Mouse (Mus musculus) thymus, adult 2 months (tissue): ENCODE data around the gene Gm48551. TPM values are rescaled to one million over a fixed set of nuclear protein-coding genes. Genes with fewer than 3 reads are reported as not detected.

Source experiments
- DNase-seq: peaks from one replicate; pipeline ENCODE4 v3.0.0; 2021
- H3K27ac ChIP-seq: fragments of 200-500 bp; 2 replicates; pipeline ENCODE4 v1.5.1; 2012; ENCODE audit warnings: low read length, control low read depth; ENCODE audit not compliant: control insufficient read depth, insufficient read depth
- H3K27me3 ChIP-seq: fragments of 200-500 bp; 2 replicates; pipeline ENCODE4 v1.6.1; 2012; ENCODE audit warnings: mild to moderate bottlenecking, low read length, moderate library complexity, mixed read lengths; ENCODE audit not compliant: control insufficient read depth, insufficient read depth
- H3K36me3 ChIP-seq: fragments of 200-500 bp; 2 replicates; pipeline ENCODE4 v1.6.1; 2012; ENCODE audit warnings: mild to moderate bottlenecking, low read length, moderate library complexity; ENCODE audit not compliant: control insufficient read depth, insufficient read depth
- H3K4me1 ChIP-seq: fragments of 200-500 bp; replicated peaks from 2 replicates; pipeline ENCODE4 v1.6.1; 2012; ENCODE audit warnings: low read length; ENCODE audit not compliant: control insufficient read depth, insufficient read depth
- H3K4me3 ChIP-seq: fragments of 200-500 bp; 2 replicates; pipeline ENCODE4 v1.5.1; 2012; ENCODE audit warnings: mild to moderate bottlenecking, low read length, control low read depth, moderate library complexity; ENCODE audit not compliant: control insufficient read depth, insufficient read depth
- CTCF ChIP-seq: fragments of 200-500 bp; IDR thresholded peaks from 2 replicates; pipeline ENCODE4 v1.5.1; 2012; ENCODE audit warnings: mild to moderate bottlenecking, control low read depth, low read length, moderate library complexity, borderline replicate concordance; ENCODE audit not compliant: control insufficient read depth, poor library complexity, insufficient read depth; ENCODE audit errors: extremely low read depth
- POLR2A ChIP-seq: fragments of 200-500 bp; IDR thresholded peaks from 2 replicates; pipeline ENCODE4 v1.6.1; 2012; ENCODE audit warnings: mild to moderate bottlenecking, low read length, control low read depth, moderate library complexity; ENCODE audit not compliant: control insufficient read depth, poor library complexity, insufficient read depth; ENCODE audit errors: extremely low read depth
- WGBS: fragments of 180-500 bp; shearing (Covaris S2); methylation state at CpG from one replicate; pipeline ENCODE4 v1.1.7; 2018; 5-methylcytosine and 5-hydroxymethylcytosine counted together
- polyA plus RNA-seq: library from polyadenylated mRNA; depleted of rRNA; stranded (reverse); fragments of >200 nt; gene quantifications from 2 replicates; pipeline ENCODE4 v1.2.3, GENCODE M21; 2012

Gene Gm48551
- polyA plus RNA-seq, 1 experiment: 5.3 TPM

GRCm38 (mm10) chr10:81385603-81386306, 1.5 kb downstream of the Gm48551 start:
- Histone ChIP-seq H3K27me3 (no peaks in the 10 kb centered on the region), H3K36me3 (peaks cover 10% of the 10 kb centered on the region), H3K4me1 (peaks cover 21% of the 10 kb centered on the region), H3K4me3 (no peak overlapping the region), H3K27ac (no peak overlapping the region)
- WGBS: 87% methylated on average over 22 of the region's 22 CpGs
- no peak for TF ChIP-seq POLR2A
- no peak for TF ChIP-seq CTCF
- no peak for DNase-seq

DNA sequence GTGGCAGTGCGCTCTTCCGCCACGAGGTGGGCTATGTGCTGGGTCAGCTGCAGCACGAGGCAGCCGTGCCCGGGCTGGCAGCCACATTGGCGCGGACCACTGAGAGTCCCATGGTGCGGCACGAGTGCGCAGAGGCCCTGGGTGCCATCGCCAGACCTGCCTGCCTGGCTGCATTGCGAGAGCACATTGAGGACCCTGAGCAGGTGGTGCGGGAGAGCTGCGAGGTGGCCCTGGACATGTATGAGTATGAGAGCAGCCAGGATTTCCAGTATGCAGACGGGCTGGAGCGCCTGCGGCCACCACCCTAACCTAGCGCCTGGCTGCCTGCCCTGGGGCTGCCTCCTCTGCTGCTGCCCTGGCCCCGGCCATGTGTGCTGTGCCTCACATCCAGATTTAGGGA, 3.5 kb downstream of the Gm48551 start:
- no peaks in the 10 kb centered on the region for H3K27me3 ChIP-seq
- no peak overlapping the region for H3K27ac ChIP-seq
- WGBS: 98% methylated on average over 20 of the region's 20 CpGs
- H3K4me1 ChIP-seq: peaks cover 16% of the 10 kb centered on the region
- TF ChIP-seq CTCF (no peak), POLR2A (no peak)
- DNase-seq: no peak
- no peak overlapping the region for H3K4me3 ChIP-seq
- H3K36me3 ChIP-seq: peaks cover 10% of the 10 kb centered on the region

GRCm38 (mm10) chr10:81388505-81389055, 4.3 kb downstream of the Gm48551 start, which contains the start of gene Gm48552:
Gm48552 (plus strand) TSS chr10:81389005.
- 93% methylated on average over 5 of the region's 5 CpGs for WGBS
- H3K27ac ChIP-seq: no peak within 1 kb of the TSS
- peaks cover 24% of the 10 kb centered on the region for H3K4me1 ChIP-seq
- H3K36me3 ChIP-seq: peaks cover 10% of the 10 kb centered on the region
- DNase-seq: no peak
- no peak within 1 kb of the TSS for H3K4me3 ChIP-seq
- no peaks in the 10 kb centered on the region for H3K27me3 ChIP-seq
- TF ChIP-seq POLR2A (no peak), CTCF (no peak)

DNA sequence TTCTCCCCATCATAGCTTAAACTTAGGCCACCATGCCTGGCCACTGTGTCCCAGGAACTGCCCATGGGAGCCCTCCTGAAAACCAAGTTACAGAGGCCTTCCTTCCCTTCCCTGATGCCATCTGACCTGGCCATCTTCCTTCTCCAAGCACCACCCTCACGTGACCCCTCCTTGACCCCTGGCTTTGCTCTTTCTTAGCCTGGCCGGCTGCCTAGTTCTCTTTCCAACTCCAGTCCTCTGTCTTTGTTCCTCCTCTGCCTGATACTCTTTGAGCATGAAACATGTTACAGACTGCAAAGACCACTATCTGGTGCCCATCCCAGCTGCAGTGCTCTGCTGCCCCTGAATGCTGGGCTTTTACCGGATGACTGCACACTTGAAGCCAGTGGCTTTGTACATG, 5.1 kb downstream of the Gm48551 start:
- TF ChIP-seq POLR2A (no peak), CTCF (no peak)
- H3K27ac ChIP-seq: no peak overlapping the region
- WGBS: 97% methylated on average over 3 of the region's 3 CpGs
- no peak overlapping the region for H3K4me3 ChIP-seq
- peaks cover 10% of the 10 kb centered on the region for H3K36me3 ChIP-seq
- no peaks in the 10 kb centered on the region for H3K27me3 ChIP-seq
- no peak for DNase-seq
- H3K4me1 ChIP-seq: peaks cover 30% of the 10 kb centered on the region

GRCm38 (mm10) chr10:81389801-81390677, 5.8 kb downstream of the Gm48551 start:
- 67% methylated on average over 23 of the region's 23 CpGs for WGBS
- peaks cover 10% of the 10 kb centered on the region for H3K36me3 ChIP-seq
- TF ChIP-seq POLR2A: no peak
- TF ChIP-seq CTCF: peak; percentile 85; the same call in 1 of the 2 replicates
- H3K4me3 ChIP-seq: no peak overlapping the region
- no peak overlapping the region for H3K27ac ChIP-seq
- H3K27me3 ChIP-seq: no peaks in the 10 kb centered on the region
- H3K4me1 ChIP-seq: peaks cover 24% of the 10 kb centered on the region
- DNase-seq: peak; percentile 76

- H3K27me3 ChIP-seq: no peaks in the 10 kb centered on the region
- WGBS: 95% methylated on average over 13 of the region's 13 CpGs
- no peak overlapping the region for H3K4me3 ChIP-seq
- peaks cover 19% of the 10 kb centered on the region for H3K4me1 ChIP-seq
- H3K27ac ChIP-seq: no peak overlapping the region
- no peak for TF ChIP-seq POLR2A
- no peak for DNase-seq
- H3K36me3 ChIP-seq: peaks cover 10% of the 10 kb centered on the region
Measured at GRCm38 (mm10) chr10:81390678-81390965, 6.4 kb downstream of the Gm48551 start.

- DNase-seq: no peak
- Histone ChIP-seq H3K27me3 (no peaks in the 10 kb centered on the region), H3K27ac (no peak overlapping the region), H3K36me3 (peaks cover 7% of the 10 kb centered on the region), H3K4me3 (no peak overlapping the region), H3K4me1 (peaks cover 27% of the 10 kb centered on the region)
- 89% methylated on average over 6 of the region's 6 CpGs for WGBS
- no peak for TF ChIP-seq CTCF
- no peak for TF ChIP-seq POLR2A
Measured at GRCm38 (mm10) chr10:81392270-81392669, 8.0 kb downstream of the Gm48551 start.
